Mouse (Mus musculus): ENCODE measurements around the gene Cbx2. TPM values are rescaled to one million over a fixed set of nuclear protein-coding genes. Genes with fewer than 3 reads are reported as not detected.

The Cbx2 gene
- polyA plus RNA-seq, 1 experiment = 10.2 TPM

DNA sequence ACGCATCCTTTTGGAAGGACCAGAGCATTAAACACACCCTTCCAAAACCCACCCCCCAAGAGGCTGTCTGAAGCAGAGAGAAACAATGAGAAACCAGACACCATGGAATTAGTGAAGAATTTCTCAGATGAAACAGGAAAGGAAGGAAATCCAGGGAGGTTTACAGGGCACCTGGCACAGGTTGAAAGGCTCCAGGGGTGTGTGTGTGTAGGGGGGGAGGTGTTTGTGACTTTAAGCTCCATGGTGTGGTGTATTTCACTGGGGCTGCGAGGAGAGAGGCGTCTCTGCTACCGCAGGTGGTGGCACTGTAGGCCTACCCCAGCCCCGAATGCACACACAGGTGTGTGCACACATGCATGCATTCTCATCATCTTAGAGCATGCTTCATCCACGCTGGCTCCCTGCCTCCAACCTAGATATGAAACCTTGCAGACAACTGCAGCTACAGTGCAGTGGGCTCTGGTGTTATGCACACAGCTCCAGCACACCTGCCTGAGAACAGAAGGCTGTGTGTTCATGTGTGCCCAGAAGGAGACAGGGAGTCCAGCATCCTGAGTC is 51.2 kb downstream of the Cbx2 start:
- H3K36me3 ChIP-seq (ENCODE audit: control insufficient read depth, insufficient read depth) = no peaks in the 10 kb centered on the region
- TF ChIP-seq MYOG (IDR thresholded peaks at IDR 0.05; ENCODE audit: control insufficient read depth in 1 of 3, insufficient read depth in 1 of 3, insufficient read length in 2 of 3, low read depth in 2 of 3) = no peak
- no peak for TF ChIP-seq USF1 (IDR thresholded peaks at IDR 0.05; ENCODE audit: low read depth)
- TF ChIP-seq TCF12 (IDR thresholded peaks at IDR 0.05; ENCODE audit: insufficient read depth, poor library complexity, severe bottlenecking) = no peak
- TF ChIP-seq POLR2A (IDR thresholded peaks at IDR 0.05; ENCODE audit: insufficient read length, low read depth) = no peak
- TF ChIP-seq POLR2AphosphoS2 (IDR thresholded peaks at IDR 0.05; ENCODE audit: insufficient read length, low read depth) = peak; percentile 65
- H3K27me3 ChIP-seq (ENCODE audit: control insufficient read depth, insufficient read depth, insufficient read length) = no peaks in the 10 kb centered on the region
- H3K4me2 ChIP-seq (ENCODE audit: low read depth) = no peak overlapping the region
- no peak overlapping the region for H3ac ChIP-seq (ENCODE audit: control insufficient read depth, insufficient read length)
- no peaks in the 10 kb centered on the region for H3K79me2 ChIP-seq (ENCODE audit: control insufficient read depth, insufficient read depth)
- H3K4me3 ChIP-seq = no peak overlapping the region

DNA sequence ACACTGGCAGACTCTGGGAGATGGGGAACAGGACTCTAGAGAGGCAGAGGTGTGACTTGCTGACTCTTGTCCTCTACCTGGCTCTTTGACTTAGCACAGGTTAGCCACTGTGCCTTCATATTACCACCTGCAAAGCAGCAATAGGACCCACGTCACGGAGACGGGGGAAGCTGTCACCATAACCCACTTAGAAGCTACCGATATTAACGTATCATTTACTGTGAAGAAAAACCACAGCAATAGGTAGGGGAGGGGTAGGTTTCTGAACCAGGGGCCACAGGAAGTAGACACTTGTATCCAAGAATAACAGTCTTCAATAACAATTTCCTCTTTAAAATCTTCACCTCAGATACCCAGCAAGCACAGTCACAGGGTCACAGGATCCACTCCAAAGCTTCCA is 53.0 kb downstream of the Cbx2 start:
- H3K4me2 ChIP-seq (ENCODE audit: low read depth) = no peak overlapping the region
- H3ac ChIP-seq (ENCODE audit: control insufficient read depth, insufficient read length) = no peak overlapping the region
- no peak overlapping the region for H3K4me3 ChIP-seq
- H3K79me2 ChIP-seq (ENCODE audit: control insufficient read depth, insufficient read depth) = no peaks in the 10 kb centered on the region
- TF ChIP-seq SRF (IDR thresholded peaks at IDR 0.05; ENCODE audit: control insufficient read depth, insufficient read length, low read depth) (no peak), TCF3 (IDR thresholded peaks at IDR 0.05; ENCODE audit: insufficient read length, low read depth) (no peak), TCF12 (IDR thresholded peaks at IDR 0.05; ENCODE audit: insufficient read depth, poor library complexity, severe bottlenecking) (no peak), CEBPB (IDR thresholded peaks at IDR 0.05; ENCODE audit: insufficient read depth, poor library complexity, severe bottlenecking) (no peak), MYOD1 (IDR thresholded peaks at IDR 0.05; ENCODE audit: control insufficient read depth in 1 of 3, insufficient read length in 2 of 3, low read depth in 2 of 3) (no peak), E2F4 (IDR thresholded peaks at IDR 0.05; ENCODE audit: insufficient read depth) (no peak), REST (IDR thresholded peaks at IDR 0.05; ENCODE audit: insufficient read depth, insufficient read length) (no peak), USF1 (IDR thresholded peaks at IDR 0.05; ENCODE audit: low read depth) (no peak), POLR2A (IDR thresholded peaks at IDR 0.05; ENCODE audit: insufficient read length, low read depth) (no peak), POLR2AphosphoS2 (IDR thresholded peaks at IDR 0.05; ENCODE audit: insufficient read length, low read depth) (no peak), MAX (IDR thresholded peaks at IDR 0.05; ENCODE audit: low read depth) (no peak), MYOG (IDR thresholded peaks at IDR 0.05; ENCODE audit: control insufficient read depth in 1 of 3, insufficient read depth in 1 of 3, insufficient read length in 2 of 3, low read depth in 2 of 3) (no peak)
- H3K36me3 ChIP-seq (ENCODE audit: control insufficient read depth, insufficient read depth) = peaks cover 9% of the 10 kb centered on the region
- no peaks in the 10 kb centered on the region for H3K27me3 ChIP-seq (ENCODE audit: control insufficient read depth, insufficient read depth, insufficient read length)

DNA sequence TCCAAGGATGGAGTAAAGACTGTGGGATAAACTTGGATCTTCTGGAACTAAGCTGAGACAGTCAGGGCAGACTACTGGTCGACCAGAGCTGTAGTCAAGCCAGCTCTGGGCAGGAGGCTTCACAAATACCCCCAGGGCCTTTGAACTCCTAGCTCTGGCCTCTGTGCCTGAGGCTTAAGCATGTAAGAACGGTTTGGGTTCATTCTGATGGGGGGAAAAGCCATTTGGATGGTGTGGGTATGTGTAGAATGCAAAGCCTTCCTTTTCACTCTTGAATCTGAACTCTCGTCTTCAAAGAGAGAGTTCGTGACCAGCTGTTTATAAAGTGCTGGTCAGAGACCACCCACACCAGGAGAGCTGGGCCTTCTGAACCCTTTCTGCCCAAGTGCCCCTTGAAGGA is 55.0 kb downstream of the Cbx2 start:
- Histone ChIP-seq H3K4me2 (ENCODE audit: low read depth) (no peak overlapping the region), H3ac (ENCODE audit: control insufficient read depth, insufficient read length) (no peak overlapping the region), H3K36me3 (ENCODE audit: control insufficient read depth, insufficient read depth) (peaks cover 12% of the 10 kb centered on the region), H3K79me2 (ENCODE audit: control insufficient read depth, insufficient read depth) (peaks cover 8% of the 10 kb centered on the region), H3K4me3 (no peak overlapping the region), H3K27me3 (ENCODE audit: control insufficient read depth, insufficient read depth, insufficient read length) (no peaks in the 10 kb centered on the region)
- TF ChIP-seq CEBPB (IDR thresholded peaks at IDR 0.05; ENCODE audit: insufficient read depth, poor library complexity, severe bottlenecking) = no peak
- no peak for TF ChIP-seq POLR2A (IDR thresholded peaks at IDR 0.05; ENCODE audit: insufficient read length, low read depth)
- TF ChIP-seq TCF12 (IDR thresholded peaks at IDR 0.05; ENCODE audit: insufficient read depth, poor library complexity, severe bottlenecking) = no peak
- TF ChIP-seq MAX (IDR thresholded peaks at IDR 0.05; ENCODE audit: low read depth) = no peak
- TF ChIP-seq TCF3 (IDR thresholded peaks at IDR 0.05; ENCODE audit: insufficient read length, low read depth) = no peak
- no peak for TF ChIP-seq POLR2AphosphoS2 (IDR thresholded peaks at IDR 0.05; ENCODE audit: insufficient read length, low read depth)
- TF ChIP-seq E2F4 (IDR thresholded peaks at IDR 0.05; ENCODE audit: insufficient read depth) = no peak
- no peak for TF ChIP-seq SRF (IDR thresholded peaks at IDR 0.05; ENCODE audit: control insufficient read depth, insufficient read length, low read depth)
- TF ChIP-seq MYOG (IDR thresholded peaks at IDR 0.05; ENCODE audit: control insufficient read depth in 1 of 3, insufficient read depth in 1 of 3, insufficient read length in 2 of 3, low read depth in 2 of 3) = no peak
- no peak for TF ChIP-seq USF1 (IDR thresholded peaks at IDR 0.05; ENCODE audit: low read depth)
- TF ChIP-seq REST (IDR thresholded peaks at IDR 0.05; ENCODE audit: insufficient read depth, insufficient read length) = no peak
- TF ChIP-seq MYOD1 (IDR thresholded peaks at IDR 0.05; ENCODE audit: control insufficient read depth in 1 of 3, insufficient read length in 2 of 3, low read depth in 2 of 3) = no peak

DNA sequence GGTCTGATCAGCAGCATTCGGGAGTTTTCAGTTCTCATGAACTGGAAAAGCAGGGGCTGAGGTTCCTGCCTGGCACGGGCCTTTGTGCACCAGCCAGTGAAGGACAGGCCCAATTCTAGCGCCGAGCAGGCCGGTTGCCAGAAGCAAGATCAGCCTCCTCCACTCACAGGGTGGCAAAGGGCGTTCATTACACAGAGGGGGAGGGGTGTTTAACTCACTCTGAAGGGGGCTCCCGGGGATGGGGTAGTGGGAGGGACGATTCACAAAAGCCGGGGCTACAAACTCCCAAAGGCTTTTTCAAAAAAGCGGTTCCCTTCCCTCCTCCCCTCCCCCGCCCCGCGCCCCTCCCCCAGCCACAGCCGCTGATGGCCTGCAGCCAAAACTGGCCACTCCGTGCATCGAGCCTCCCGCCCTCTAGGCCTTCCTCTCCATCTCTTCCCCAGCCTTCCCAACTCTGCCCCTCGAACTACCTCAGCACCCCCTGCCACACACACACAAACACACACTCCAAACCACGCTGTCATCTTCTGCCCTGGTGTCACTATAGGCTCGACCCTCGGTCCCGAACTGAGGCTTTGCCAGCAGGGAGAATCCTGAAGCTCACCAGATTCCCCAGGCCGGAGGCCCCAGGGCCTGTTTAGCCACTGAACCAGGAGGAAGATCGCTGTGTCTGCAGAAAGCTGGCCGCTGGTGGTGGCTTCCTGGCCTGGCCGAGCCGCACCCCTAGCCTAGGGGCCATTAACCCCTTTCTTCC is 56.1 kb downstream of the Cbx2 start:
- Histone ChIP-seq H3K4me2 (ENCODE audit: low read depth) (no peak overlapping the region), H3K36me3 (ENCODE audit: control insufficient read depth, insufficient read depth) (peaks cover 12% of the 10 kb centered on the region), H3K4me3 (no peak overlapping the region), H3K27me3 (ENCODE audit: control insufficient read depth, insufficient read depth, insufficient read length) (no peaks in the 10 kb centered on the region), H3K79me2 (ENCODE audit: control insufficient read depth, insufficient read depth) (peaks cover 13% of the 10 kb centered on the region), H3ac (ENCODE audit: control insufficient read depth, insufficient read length) (no peak overlapping the region)
- TF ChIP-seq TCF3 (IDR thresholded peaks at IDR 0.05; ENCODE audit: insufficient read length, low read depth) (no peak), MYOG (IDR thresholded peaks at IDR 0.05; ENCODE audit: control insufficient read depth in 1 of 3, insufficient read depth in 1 of 3, insufficient read length in 2 of 3, low read depth in 2 of 3) (no peak), USF1 (IDR thresholded peaks at IDR 0.05; ENCODE audit: low read depth) (no peak), REST (IDR thresholded peaks at IDR 0.05; ENCODE audit: insufficient read depth, insufficient read length) (no peak), POLR2AphosphoS2 (IDR thresholded peaks at IDR 0.05; ENCODE audit: insufficient read length, low read depth) (no peak), POLR2A (IDR thresholded peaks at IDR 0.05; ENCODE audit: insufficient read length, low read depth) (no peak)
